Mouse (Mus musculus) small intestine, adult 2 months (tissue): ENCODE data around the gene Fam240a.

Source experiments
- CTCF ChIP-seq: fragments of 200-500 bp; IDR thresholded peaks from 2 replicates; pipeline ENCODE4 v1.5.1; 2012; ENCODE audit warnings: low read depth, mild to moderate bottlenecking, control low read depth, inconsistent platforms, low read length, moderate library complexity, mixed read lengths; ENCODE audit not compliant: insufficient replicate concordance, insufficient read length; ENCODE audit errors: extremely low read depth
- POLR2A ChIP-seq: fragments of 200-500 bp; IDR thresholded peaks from 2 replicates; pipeline ENCODE4 v1.6.1; 2012; ENCODE audit warnings: low read depth, mild to moderate bottlenecking, control low read depth, inconsistent platforms, low read length, moderate library complexity

- TF ChIP-seq CTCF = no peak
- TF ChIP-seq POLR2A = no peak
These were observed 34.7 kb upstream of the Fam240a start, which contains the start of gene Lrrc2 for GRCm38 (mm10) chr9:110951397-110951796.
